Mouse (Mus musculus) gastrocnemius, adult 2 months (tissue): ENCODE results near the gene Ssh2. TPM values are rescaled to one million over a fixed set of nuclear protein-coding genes. Genes with fewer than 3 reads are reported as not detected.

Experiments used
- DNase-seq: peaks from one replicate; pipeline ENCODE4 v3.0.0; 2022
- H3K27ac ChIP-seq: fragments of 200-600 bp; 2 replicates; pipeline ENCODE4 v1.8.1; 2022; ENCODE audit warnings: mild to moderate bottlenecking
- H3K4me3 ChIP-seq: fragments of 200-600 bp; 2 replicates; pipeline ENCODE4 v1.8.1; 2022; ENCODE audit warnings: mild to moderate bottlenecking, moderate library complexity
- CTCF ChIP-seq: fragments of 200-600 bp; IDR thresholded peaks from 2 replicates; pipeline ENCODE4 v1.8.1; 2022; ENCODE audit warnings: antibody characterized with exemption, mild to moderate bottlenecking, moderate library complexity
- intact Hi-C: fragments of 180-260 bp; cut with DNase I; formaldehyde crosslinking; loops from one replicate; pipeline ENCODE4 v1.15.1; 2025
- total RNA-seq, 2 experiments: library from RNA; stranded (reverse); gene quantifications; 2 replicates each; pipeline ENCODE4 v1.2.3; 2021

The Ssh2 gene
- total RNA-seq, 2 experiments from 2014 or later = 40.3 to 55.3 TPM

DNA sequence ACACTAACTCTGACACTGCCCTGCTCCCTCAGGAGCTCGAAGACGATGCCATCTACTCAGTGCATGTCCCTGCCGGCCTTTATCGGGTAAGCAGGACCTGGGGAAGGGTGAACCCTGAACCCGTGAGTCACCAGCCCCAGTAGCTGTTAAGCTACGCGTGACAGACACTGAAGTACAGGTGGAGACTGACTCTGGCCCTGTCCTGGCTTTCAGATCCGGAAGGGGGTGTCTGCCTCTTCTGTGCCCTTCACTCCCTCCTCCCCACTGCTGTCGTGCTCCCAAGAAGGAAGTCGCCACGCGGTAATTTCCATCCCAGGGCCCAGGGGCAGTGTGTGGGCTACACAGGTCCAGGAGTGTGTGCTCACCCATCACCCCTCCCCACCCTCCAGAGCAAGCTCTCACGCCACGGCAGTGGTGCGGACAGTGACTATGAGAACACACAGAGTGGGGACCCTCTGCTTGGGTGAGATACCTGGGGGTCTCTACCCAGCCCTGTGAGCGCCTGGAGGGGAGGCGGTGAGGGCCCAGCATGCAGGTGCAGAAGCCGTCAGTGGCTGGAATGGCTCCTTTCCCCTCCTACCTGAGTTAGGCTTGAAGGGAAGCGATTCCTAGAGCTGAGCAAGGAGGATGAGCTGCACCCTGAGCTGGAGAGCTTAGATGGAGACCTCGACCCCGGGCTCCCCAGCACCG, 289.3 kb downstream of the Ssh2 start:
- TF ChIP-seq CTCF = no peak
- intact Hi-C loops = loop anchor here (5.0 to 10.0 kb wide), 2 partner anchors 127 to 401 kb away; no protein-coding TSS in a partner anchor
- Histone ChIP-seq H3K4me3 (no peak overlapping the region), H3K27ac (no peak overlapping the region)
- no peak for DNase-seq

DNA sequence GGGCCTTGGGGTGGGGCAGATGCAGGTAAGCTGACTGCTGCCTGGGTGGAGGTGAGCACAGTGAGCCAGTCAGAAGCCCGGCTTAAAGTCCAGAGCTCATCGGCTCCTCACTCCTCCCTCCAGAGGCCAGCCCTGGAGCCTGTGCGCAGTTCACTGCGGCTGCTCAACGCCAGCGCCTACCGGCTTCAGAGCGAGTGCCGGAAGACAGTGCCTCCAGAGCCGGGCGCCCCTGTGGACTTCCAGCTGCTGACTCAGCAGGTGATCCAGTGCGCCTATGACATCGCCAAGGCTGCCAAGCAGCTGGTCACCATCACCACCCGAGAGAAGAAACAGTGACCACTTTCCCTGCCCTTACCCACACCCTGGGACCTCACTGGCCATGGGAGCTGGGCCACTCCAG, 290.2 kb downstream of the Ssh2 start:
- Histone ChIP-seq H3K4me3 (no peak overlapping the region), H3K27ac (no peak overlapping the region)
- TF ChIP-seq CTCF = no peak
- DNase-seq = no peak
- intact Hi-C loops = loop anchor here (5.0 to 10.0 kb wide), 2 partner anchors 126 to 401 kb away; no protein-coding TSS in a partner anchor

DNA sequence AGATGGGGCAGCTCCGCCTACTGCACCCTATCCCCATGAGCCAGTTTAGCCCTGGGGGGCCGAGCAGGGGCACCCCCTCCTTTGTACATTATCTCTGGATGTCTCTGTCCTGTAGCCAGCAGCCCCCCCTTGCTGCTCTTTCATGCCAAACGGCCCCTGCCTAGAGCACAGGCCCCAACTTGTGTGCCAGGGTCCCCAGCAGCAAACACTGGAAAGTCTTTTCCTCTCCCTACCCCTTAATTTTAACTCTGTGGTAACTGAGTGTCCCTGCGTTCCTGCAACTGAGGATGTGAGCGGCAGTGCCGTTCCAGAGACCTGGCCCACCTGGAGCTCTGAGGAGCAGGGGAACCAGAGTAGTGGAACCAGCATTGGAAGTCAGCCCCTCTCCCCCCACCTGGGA, 290.9 kb downstream of the Ssh2 start:
- TF ChIP-seq CTCF = no peak
- intact Hi-C loops = loop anchor here (5.0 to 10.0 kb wide), 2 partner anchors 125 to 402 kb away; no protein-coding TSS in a partner anchor
- no peak for DNase-seq
- H3K4me3 ChIP-seq = no peak overlapping the region
- no peak overlapping the region for H3K27ac ChIP-seq

DNA sequence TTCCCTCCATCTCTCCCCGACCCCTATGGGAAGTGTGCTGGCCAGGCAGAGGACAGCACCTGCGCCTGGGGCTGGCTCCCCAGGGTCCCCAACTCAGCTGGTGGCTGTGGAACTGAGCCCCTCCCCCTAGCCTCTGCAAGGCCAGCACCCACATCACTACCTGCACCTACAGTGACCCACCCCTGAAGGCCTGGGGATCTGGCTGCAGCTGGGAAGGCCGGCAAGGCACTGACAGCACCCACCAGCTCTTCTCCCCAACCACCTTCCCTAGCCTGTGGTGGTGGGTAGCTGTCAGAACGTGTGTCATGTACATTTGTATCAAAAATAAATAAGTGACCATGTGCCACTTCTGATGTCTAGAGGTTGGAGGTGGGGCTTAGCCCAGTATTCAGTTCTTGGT, 291.3 kb downstream of the Ssh2 start:
- intact Hi-C loops = loop anchor here (5.0 to 10.0 kb wide), 2 partner anchors 125 to 403 kb away; no protein-coding TSS in a partner anchor

DNA sequence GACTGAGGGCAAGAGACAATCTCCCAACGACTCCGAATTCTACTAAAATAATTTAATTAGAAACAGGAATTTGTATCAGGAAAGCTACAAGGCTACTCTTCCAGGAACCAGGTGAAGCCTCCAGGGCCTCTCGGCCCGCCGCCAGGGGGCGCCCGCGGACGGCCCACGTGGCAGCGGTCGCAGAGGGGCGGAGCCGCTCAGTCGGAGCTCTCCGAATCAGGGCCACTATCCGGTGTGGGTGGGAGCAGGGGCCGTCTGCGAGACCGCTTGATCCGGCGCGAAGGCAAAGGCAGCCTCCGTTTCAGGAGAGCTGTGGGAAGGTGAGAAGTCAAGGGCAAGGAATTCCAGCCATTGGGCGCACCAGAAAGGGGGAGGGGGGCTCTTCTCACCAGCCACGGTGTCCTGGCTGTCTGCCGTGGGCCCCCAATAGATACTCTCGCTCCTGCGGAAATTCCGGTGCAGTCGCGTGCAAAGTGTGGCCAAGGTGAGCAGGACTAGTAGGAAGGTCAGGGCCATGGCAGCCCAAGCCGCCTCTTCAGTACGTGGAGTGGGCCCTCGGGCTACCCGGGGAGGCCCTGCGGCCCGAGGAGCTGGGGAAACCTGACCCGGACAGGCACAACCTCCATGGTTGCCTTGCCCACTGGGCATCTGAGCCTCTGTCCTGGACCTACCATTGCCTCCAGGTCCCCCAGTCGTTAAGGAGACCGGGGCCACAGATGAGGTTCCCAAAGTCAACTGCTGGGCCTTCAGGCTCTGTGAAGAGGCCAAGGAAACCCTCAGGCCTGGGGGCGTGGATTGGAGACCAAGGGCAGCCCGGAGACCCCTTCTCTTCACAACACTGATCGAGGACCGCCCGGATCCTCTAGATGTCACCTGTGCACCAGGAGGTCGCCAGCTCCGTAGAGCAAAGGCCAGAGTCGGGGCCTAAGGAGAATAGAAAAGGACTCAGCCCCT, 292.3 kb downstream of the Ssh2 start:
- peak overlapping the region; percentile 81 for H3K4me3 ChIP-seq
- intact Hi-C loops = loop anchor here (5.0 to 10.0 kb wide), 2 partner anchors 124 to 404 kb away; no protein-coding TSS in a partner anchor
- TF ChIP-seq CTCF = no peak
- DNase-seq = peak; percentile 91
- H3K27ac ChIP-seq = peak overlapping the region; percentile 70

More for the DNA sequence above, 291.3 kb downstream of the Ssh2 start:
- no peak overlapping the region for H3K4me3 ChIP-seq
- TF ChIP-seq CTCF = no peak
- 0 out of 2 replicates have a peak overlapping the region, but pooled peaks have one; percentile 70 for H3K27ac ChIP-seq
- DNase-seq = no peak

Other genes starting within 250 kb of the Ssh2 start
- under 1 TPM; 0.17 to 0.20 TPM for gene Slc6a4, start 217.7 kb upstream of the Ssh2 start, total RNA-seq
- 10 to 100 TPM; 11.8 to 11.9 TPM for gene Nsrp1, start 137.9 kb upstream of the Ssh2 start, total RNA-seq
- gene Efcab5, start 27.3 kb upstream of the Ssh2 start, total RNA-seq = under 1 TPM; 0.18 to 0.20 TPM
- 100 to 1,000 TPM; 165 to 257 TPM for gene Coro6, start 246.1 kb downstream of the Ssh2 start, total RNA-seq